Mouse (Mus musculus): ENCODE data around the gene Olfr702. TPM values are rescaled to one million over a fixed set of nuclear protein-coding genes. Genes with fewer than 3 reads are reported as not detected.

Gene Olfr702
- total RNA-seq (2021): not detected

GRCm38 (mm10) chr7:106833793-106834192 is at the start of gene Olfr702:
Gene Olfr702, minus strand, starts transcription at chr7:106833893.
- intact Hi-C loops (cut with DNase I): no loop called here
- DNase-seq: no peak

- DNase-seq: no peak
- intact Hi-C loops (cut with DNase I): no loop called here
These were observed 43.1 kb upstream of the Olfr702 start, which contains the start of gene Olfr705 for GRCm38 (mm10) chr7:106876791-106877190. Gene Olfr705, minus strand, starts transcription at chr7:106876891.

GRCm38 (mm10) chr7:106862885-106863284 is 29.2 kb upstream of the Olfr702 start, which contains the start of gene Olfr704:
Gene Olfr704, plus strand, starts transcription at chr7:106863185.
- intact Hi-C loops (cut with DNase I): no loop called here
- no peak for DNase-seq

GRCm38 (mm10) chr7:106843060-106843459 is 9.4 kb upstream of the Olfr702 start, which contains the start of gene Olfr703:
Gene Olfr703, plus strand, starts transcription at chr7:106843360.
- no peak for DNase-seq
- intact Hi-C loops (cut with DNase I): no loop called here

- DNase-seq: no peak
- intact Hi-C loops (cut with DNase I): no loop called here
These were observed 15.3 kb downstream of the Olfr702 start for GRCm38 (mm10) chr7:106818414-106818813.

- intact Hi-C loops (cut with DNase I): no loop called here
- DNase-seq: no peak
These were observed 17.9 kb downstream of the Olfr702 start for GRCm38 (mm10) chr7:106815775-106816174.

- intact Hi-C loops (cut with DNase I): no loop called here
- DNase-seq: no peak
These were observed 19.9 kb downstream of the Olfr702 start, which contains the start of gene Olfr701 for GRCm38 (mm10) chr7:106813829-106814228. Gene Olfr701, plus strand, starts transcription at chr7:106814129.

GRCm38 (mm10) chr7:106808734-106809133 is 25.0 kb downstream of the Olfr702 start, which contains the start of gene Olfr700:
Gene Olfr700, minus strand, starts transcription at chr7:106808834.
- intact Hi-C loops (cut with DNase I): no loop called here

GRCm38 (mm10) chr7:106793098-106793497 is 40.6 kb downstream of the Olfr702 start, which contains the start of gene Olfr699:
Gene Olfr699, minus strand, starts transcription at chr7:106793198.
- intact Hi-C loops (cut with DNase I): no loop called here
- no peak for DNase-seq

More at GRCm38 (mm10) chr7:106808734-106809133, 25.0 kb downstream of the Olfr702 start, which contains the start of gene Olfr700:
- DNase-seq: no peak

GRCm38 (mm10) chr7:106788330-106788729 is 45.4 kb downstream of the Olfr702 start:
- DNase-seq: no peak
- intact Hi-C loops (cut with DNase I): no loop called here

Other genes with a start within 250 kb of the Olfr702 start
- not detected for gene Olfr693, start 153.3 kb downstream of the Olfr702 start, total RNA-seq (2021)
- not detected for gene Olfr694, start 142.1 kb downstream of the Olfr702 start, total RNA-seq (2021)
- not detected for gene Olfr695, start 117.5 kb downstream of the Olfr702 start, total RNA-seq (2021)
- not detected for gene Olfr697, start 91.5 kb downstream of the Olfr702 start, total RNA-seq (2021)
- gene Olfr698, start 78.5 kb downstream of the Olfr702 start, total RNA-seq (2021): not detected
- not detected for gene Olfr699, start 40.7 kb downstream of the Olfr702 start, total RNA-seq (2021)
- gene Olfr700, start 25.1 kb downstream of the Olfr702 start, total RNA-seq (2021): not detected
- not detected for gene Olfr701, start 19.8 kb downstream of the Olfr702 start, total RNA-seq (2021)
- gene Olfr703, start 9.5 kb upstream of the Olfr702 start, total RNA-seq (2021): not detected
- gene Olfr704, start 29.3 kb upstream of the Olfr702 start, total RNA-seq (2021): not detected
- gene Olfr705, start 43.0 kb upstream of the Olfr702 start, total RNA-seq (2021): not detected
- not detected for gene Olfr706, start 54.3 kb upstream of the Olfr702 start, total RNA-seq (2021)
- not detected for gene Olfr707, start 67.3 kb upstream of the Olfr702 start, total RNA-seq (2021)
- not detected for gene Olfr1532-ps1, start 74.1 kb upstream of the Olfr702 start, total RNA-seq (2021)
- gene Olfr709-ps1, start 98.3 kb upstream of the Olfr702 start, total RNA-seq (2021): not detected
- gene Olfr710, start 114.4 kb upstream of the Olfr702 start, total RNA-seq (2021): not detected
- not detected for gene Olfr6, start 130.0 kb upstream of the Olfr702 start, total RNA-seq (2021)
- not detected for gene Olfr711, start 141.6 kb upstream of the Olfr702 start, total RNA-seq (2021)
- gene Olfr2, start 172.2 kb upstream of the Olfr702 start, total RNA-seq (2021): not detected
- gene Olfr713, start 197.3 kb upstream of the Olfr702 start, total RNA-seq (2021): not detected
- not detected for gene Olfr714, start 237.1 kb upstream of the Olfr702 start, total RNA-seq (2021)